Mouse (Mus musculus): Measurements from ENCODE around the gene Sdk2.
A peak's percentile ranks its signal among the peaks of the same experiment; 100 is the strongest.

The Sdk2 gene

GRCm38 (mm10) chr11:113931701-113932100 is 135.1 kb downstream of the Sdk2 start:
- no peak for DNase-seq (ENCODE audit: extremely low read depth, low read depth)

GRCm38 (mm10) chr11:113930112-113930511 is 136.7 kb downstream of the Sdk2 start:
- DNase-seq (ENCODE audit: extremely low read depth, low read depth), result no peak

- DNase-seq (ENCODE audit: extremely low read depth, low read depth), result no peak
Measured at GRCm38 (mm10) chr11:113928831-113929230, 138.0 kb downstream of the Sdk2 start.

- no peak for DNase-seq (ENCODE audit: extremely low read depth, low read depth)
Measured at GRCm38 (mm10) chr11:113928291-113928690, 138.6 kb downstream of the Sdk2 start.

GRCm38 (mm10) chr11:113927826-113928225 is 139.0 kb downstream of the Sdk2 start:
- DNase-seq (ENCODE audit: extremely low read depth, low read depth), result no peak

- DNase-seq (ENCODE audit: extremely low read depth, low read depth), result no peak
Measured at GRCm38 (mm10) chr11:113927231-113927630, 139.6 kb downstream of the Sdk2 start.

- no peak for DNase-seq (ENCODE audit: extremely low read depth, low read depth)
Measured at GRCm38 (mm10) chr11:113923137-113923536, 143.7 kb downstream of the Sdk2 start.

- no peak for DNase-seq (ENCODE audit: extremely low read depth, low read depth)
Measured at GRCm38 (mm10) chr11:113903131-113903860, 163.6 kb downstream of the Sdk2 start.

- DNase-seq (ENCODE audit: extremely low read depth, low read depth), result no peak
Measured at GRCm38 (mm10) chr11:113901906-113902305, 164.9 kb downstream of the Sdk2 start.

- no peak for DNase-seq (ENCODE audit: extremely low read depth, low read depth)
Measured at GRCm38 (mm10) chr11:113898671-113899070, 168.2 kb downstream of the Sdk2 start.

GRCm38 (mm10) chr11:113896006-113896405 is 170.8 kb downstream of the Sdk2 start:
- DNase-seq (ENCODE audit: extremely low read depth, low read depth), result no peak

GRCm38 (mm10) chr11:113892924-113893323 is 173.9 kb downstream of the Sdk2 start:
- no peak for DNase-seq (ENCODE audit: extremely low read depth, low read depth)

- no peak for DNase-seq (ENCODE audit: extremely low read depth, low read depth)
Measured at GRCm38 (mm10) chr11:113892067-113892466, 174.8 kb downstream of the Sdk2 start.

GRCm38 (mm10) chr11:113888156-113888750 is 178.6 kb downstream of the Sdk2 start:
- no peak for DNase-seq (ENCODE audit: extremely low read depth, low read depth)

GRCm38 (mm10) chr11:113886299-113886698 is 180.5 kb downstream of the Sdk2 start:
- DNase-seq (ENCODE audit: extremely low read depth, low read depth), result no peak

- DNase-seq (ENCODE audit: extremely low read depth, low read depth), result no peak
Measured at GRCm38 (mm10) chr11:113884962-113885361, 181.9 kb downstream of the Sdk2 start.

GRCm38 (mm10) chr11:113883031-113883430 is 183.8 kb downstream of the Sdk2 start:
- no peak for DNase-seq (ENCODE audit: extremely low read depth, low read depth)

- no peak for DNase-seq (ENCODE audit: extremely low read depth, low read depth)
Measured at GRCm38 (mm10) chr11:113881864-113882263, 185.0 kb downstream of the Sdk2 start.

- no peak for DNase-seq (ENCODE audit: extremely low read depth, low read depth)
Measured at GRCm38 (mm10) chr11:113867066-113867465, 199.8 kb downstream of the Sdk2 start.

GRCm38 (mm10) chr11:113865627-113866026 is 201.2 kb downstream of the Sdk2 start:
- DNase-seq (ENCODE audit: extremely low read depth, low read depth), result peak; percentile 19

GRCm38 (mm10) chr11:113863408-113863807 is 203.4 kb downstream of the Sdk2 start:
- DNase-seq (ENCODE audit: extremely low read depth, low read depth), result peak; percentile 13

GRCm38 (mm10) chr11:113855661-113856060 is 211.2 kb downstream of the Sdk2 start:
- no peak for DNase-seq (ENCODE audit: extremely low read depth, low read depth)

- no peak for DNase-seq (ENCODE audit: extremely low read depth, low read depth)
Measured at GRCm38 (mm10) chr11:113851750-113852149, 215.1 kb downstream of the Sdk2 start.
